Mouse (Mus musculus) neural tube, embryonic 10.5 days (tissue): ENCODE data around the gene Trim56.
"Not testable (repeated sequence)": the region's sequence is repeated elsewhere in the genome, so short reads cannot be mapped to it uniquely, and the experiment has no call there.

Source experiments
- DNase-seq: peaks from one replicate; pipeline ENCODE4 v3.0.0-alpha.2; 2017; ENCODE audit warnings: low spot score; ENCODE audit errors: extremely low spot score

The Trim56 gene

DNA sequence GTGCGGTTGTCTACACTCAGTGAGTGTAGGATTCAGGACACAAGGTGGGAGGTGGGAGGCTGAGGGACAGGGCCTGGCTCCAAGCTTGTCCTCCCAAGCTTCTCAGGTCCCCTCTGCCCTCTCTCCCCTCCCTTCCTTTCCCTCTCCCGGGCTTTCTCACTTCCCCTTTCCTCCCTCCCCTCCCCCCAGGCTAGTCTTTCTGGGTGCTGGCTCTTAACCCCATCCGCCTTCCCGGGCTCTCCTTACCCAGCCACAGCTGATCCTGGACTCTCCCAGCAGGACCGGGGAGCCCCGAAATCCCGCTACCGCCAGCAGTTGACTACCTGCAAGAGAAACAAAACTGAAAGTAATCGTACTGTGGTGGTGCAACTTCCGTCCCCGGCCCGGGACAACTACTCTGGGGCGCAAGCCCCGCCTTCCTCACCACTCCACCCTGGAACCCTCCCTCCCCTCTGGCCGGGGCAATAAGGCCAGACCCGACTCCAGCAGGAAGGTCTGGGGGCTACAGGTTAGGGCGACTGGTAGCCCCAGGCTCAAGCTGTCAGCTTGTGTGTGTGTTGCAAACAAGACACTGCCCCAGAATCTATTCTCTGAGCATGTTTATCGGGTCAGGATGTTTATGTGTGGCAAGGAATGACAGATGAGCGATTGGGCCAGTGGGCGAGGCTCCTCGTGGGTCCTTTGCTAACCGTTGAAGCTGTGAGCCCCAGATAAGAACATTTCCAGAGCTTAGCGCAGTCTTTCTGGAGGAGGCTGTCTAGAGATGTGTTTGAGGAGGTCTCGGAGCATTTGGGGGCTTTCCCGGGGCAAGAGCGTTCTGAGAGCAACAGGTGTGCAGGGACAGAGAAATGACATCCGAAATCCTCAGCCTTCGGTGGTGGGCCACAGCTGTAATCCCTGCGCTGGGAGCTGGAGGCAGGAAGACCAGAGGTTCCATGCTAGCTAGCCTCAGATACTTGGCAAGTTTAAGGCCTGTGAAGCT lies at the start of gene Trim56:
Gene Trim56, minus strand, starts transcription at position 344 of the 982 bp plus-strand sequence.
- DNase-seq = peak; percentile 72

DNA sequence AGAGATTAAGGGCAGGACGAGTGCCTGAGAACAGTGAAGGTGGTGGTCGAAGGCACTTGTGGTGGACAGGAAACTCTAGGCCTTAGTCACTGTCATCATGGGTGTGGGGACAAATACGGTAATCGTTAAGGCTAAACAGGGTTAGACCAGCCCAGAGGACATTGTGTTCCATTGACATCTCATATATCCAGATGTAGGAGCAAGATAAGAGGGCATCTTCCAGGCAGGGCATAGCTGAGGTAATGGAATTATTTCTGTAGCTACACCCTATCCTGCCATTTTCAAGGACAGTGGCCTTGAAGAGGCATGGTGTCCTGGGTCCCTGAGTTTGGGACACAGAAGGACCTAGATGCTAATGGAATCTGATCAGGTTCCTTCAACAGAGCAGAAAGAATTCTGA lies 45.8 kb upstream of the Trim56 start:
- DNase-seq = no peak

DNA sequence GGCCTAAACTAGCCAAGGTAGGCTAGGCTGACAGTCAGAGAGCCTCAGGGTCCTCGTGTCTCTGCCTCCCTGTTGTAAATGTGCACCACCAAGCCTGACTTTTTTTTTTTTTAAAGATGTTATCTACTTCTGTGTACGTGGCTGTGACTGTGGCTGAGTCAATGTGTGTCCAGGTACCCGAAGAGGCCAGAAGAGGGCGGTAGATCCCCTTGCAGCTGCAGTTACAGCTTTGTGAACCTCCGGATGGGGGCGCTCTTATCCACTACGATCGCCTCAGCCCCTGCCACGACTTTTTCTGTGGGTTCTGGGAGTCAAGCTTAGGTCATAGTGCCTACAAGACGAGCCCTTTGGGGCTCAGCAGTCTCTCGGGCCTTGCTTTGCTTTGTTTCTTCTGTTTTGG lies 43.5 kb upstream of the Trim56 start:
- DNase-seq = no peak

DNA sequence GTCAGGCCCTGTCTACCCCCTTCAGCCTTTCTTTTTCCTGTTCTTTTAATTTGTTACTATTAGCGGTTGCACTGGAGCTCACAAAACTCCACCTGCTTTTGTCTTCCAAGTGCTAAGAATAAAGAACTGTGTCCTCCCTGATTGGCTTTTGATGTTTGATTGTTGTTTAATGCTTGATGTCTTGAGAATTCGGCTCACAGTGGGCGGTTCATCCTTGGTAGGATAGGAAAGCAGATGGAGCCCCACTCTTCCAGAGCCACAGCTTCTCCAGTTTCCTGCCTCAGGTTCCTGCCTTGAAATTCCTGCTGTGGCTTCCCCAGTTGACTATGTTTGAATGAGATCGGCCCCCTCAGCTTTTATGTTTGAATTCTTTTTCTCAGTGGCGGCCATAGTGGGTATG lies 37.3 kb upstream of the Trim56 start:
- no peak for DNase-seq

DNA sequence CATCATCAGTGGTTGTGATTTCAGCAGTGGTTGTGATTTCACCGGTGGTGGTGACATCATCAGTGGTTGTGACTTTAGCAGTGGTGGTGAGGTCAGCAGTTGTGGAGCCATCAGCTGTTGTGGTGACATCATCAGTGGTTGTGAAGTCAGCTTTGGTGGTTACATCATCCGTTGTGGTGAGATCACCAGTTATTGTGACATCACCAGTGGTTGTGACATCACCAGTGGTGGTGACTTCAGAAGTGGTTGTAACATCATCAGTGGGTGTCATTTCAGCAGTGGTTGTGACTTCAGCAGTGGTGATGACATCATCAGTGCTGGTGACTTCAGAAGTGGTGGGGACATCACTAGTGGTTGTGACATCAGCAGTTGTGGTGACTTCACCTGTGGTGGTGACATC lies 36.6 kb upstream of the Trim56 start:
- DNase-seq = no peak

DNA sequence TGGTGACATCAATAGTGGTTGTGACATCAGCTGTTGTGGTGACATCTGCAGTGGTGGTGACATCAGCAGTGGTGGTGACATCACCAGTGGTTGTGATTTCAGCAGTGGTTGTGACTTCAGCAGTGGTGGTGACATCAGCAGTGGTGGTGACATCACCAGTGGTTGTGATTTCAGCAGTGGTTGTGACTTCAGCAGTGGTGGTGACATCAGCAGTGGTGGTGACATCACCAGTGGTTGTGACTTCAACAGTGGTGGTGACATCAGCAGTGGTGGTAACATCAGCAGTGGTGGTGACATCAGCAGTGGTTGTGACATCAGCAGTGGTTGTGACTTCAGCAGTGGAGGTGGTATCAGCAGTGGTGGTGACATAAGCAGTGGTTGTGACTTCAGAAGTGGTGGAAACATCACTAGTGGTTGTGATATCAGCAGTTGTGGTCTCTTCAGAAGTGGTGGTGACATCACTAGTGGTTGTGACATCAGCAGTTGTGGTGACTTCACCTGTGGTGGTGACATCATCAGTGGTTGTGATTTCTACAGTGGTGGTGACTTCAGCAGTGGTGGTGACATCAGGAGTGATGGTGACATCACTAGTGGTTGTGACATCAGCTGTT lies 33.4 kb upstream of the Trim56 start, which contains the start of gene Muc3:
Gene Muc3, minus strand, starts transcription at position 51 of the 611 bp plus-strand sequence.
- DNase-seq = not testable (repeated sequence)

DNA sequence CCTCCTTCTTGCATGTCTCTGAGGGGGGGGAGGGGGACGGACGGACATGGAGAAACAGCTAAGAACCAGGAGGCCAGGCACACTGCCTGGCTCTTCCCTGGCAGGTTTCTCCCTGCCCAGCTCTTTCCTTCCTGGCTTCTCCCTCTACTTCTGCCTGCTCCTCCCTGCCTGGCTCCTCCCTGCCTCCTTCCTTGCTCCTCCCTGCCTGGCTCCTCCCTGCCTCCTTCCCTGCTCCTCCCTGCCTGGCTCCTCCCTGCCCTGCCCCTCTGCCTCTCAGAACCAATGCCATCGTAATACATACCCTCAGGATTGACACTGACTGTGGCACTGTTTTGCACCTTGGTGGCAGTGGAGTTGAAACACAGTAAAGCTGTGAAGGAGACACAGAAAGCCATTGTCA lies 24.8 kb upstream of the Trim56 start:
- DNase-seq = no peak

DNA sequence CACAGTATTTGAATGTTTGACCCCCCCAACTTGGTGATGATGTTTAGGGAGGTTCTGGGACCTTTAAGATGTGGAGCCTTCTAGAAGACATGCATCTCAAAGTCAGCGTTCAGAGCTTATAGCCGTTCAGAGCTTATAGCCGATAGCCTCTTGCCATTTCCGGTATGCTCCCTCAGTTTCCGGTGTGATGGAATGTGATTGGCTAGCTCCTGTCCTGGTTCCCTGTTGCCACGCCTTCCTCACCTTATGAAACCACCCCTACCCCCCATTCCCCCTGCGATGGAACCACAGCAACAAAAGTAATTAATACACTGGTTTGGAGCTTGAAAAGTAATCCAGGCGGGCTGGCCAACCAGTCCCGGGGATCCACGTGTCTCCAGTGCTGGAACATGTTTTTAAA lies 23.0 kb upstream of the Trim56 start:
- no peak for DNase-seq

DNA sequence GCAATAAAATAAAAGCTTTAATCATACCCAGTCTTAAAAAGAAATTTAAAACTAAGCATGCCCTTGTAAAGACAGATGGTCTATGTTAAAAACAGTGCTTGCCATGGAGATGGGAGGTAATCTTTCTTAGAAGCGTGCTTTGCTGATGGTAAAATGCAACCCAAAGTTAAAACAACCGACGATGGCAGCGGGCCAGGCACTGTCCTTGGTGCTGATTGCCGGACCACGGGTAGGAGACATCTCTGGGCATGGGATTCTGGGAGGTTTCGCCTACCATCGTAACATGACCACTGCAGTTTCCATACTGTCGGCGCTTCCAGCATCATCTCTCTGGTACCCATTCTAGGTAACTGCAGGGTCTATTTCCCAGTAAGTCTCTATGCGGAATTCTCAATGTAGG lies 18.9 kb upstream of the Trim56 start:
- DNase-seq = no peak

DNA sequence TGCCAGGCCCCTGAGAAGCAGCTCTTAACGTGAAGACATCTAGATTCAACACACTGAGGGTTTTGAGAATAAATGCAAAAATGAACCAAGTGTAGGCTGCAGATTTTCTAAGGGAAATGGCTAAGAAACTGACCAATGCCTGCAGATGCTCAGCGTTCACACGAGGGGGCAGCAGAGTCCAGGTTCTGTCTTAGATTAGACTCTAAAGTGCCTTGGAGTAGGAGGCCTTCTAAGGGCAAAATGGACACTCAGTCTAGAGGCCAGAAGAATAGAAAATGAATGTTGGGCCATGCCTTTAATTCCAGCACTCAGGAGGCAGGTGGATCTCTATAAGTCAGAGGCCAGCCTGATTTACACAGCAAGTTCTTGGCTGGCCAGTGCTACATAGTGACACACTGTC lies 15.5 kb upstream of the Trim56 start:
- DNase-seq = peak; percentile 57

DNA sequence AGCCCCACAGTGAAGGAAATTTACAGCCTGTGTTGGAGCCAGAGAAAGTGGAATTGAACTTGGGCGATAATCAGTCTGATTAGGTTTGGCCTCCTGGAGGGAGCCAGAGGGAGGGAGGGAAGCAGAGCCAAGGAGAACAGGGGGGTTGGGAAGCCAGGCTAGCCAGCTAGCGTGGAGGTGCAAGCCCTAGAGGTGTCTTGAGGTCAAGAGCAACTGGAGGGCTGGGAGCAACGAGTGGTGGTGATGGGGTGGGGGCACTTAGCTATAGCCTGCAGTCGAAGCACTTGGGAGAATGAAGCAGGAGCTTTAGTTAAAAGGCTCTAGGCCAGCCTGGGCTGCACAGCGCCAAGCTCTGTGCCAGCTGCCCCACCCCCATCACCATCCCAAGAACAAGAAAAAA lies 13.3 kb upstream of the Trim56 start:
- DNase-seq = no peak

DNA sequence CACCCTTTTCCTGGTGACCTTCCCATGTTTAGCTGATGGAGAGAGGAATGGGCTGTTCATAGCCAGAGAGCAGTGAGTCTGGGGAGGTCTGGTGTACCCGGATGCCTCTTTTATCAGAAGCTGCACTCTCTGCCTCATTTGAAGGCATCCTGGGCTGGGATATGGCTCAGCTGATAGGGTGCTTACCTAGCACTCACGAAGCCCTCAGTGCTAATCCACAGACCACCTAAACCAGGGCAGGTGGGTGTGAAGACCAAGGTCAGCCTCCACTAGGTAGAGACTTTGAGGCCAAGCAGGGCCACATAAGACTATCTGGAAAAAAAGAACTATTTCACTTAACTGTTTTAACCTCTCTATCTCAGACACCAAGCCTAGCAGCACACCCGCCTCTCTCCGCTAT lies 7.5 kb upstream of the Trim56 start:
- no peak for DNase-seq

DNA sequence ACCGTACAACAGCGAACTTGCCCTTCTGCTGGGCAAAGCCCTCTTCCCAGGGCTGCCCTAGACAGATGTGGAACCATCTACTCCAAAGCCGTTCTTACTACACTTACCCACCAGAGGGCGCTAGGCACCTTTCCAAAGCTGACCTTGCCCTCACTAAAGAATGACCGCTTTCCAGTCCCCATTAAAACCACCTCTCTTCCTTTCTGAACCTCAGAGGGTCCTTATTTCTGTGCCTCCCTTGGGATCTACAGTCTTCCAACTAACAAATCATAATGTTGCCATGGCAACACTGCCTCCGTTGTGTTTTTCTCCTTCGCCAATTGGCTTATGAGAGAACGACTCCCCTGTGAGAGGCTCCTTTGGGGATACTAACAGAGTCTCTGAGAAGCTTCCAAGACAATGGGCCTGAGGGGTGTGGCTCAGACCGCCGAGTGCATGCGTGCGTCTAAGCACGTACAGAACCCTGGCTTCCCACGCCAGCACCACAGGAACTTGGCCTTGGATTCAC lies 6.7 kb upstream of the Trim56 start:
- peak; percentile 76 for DNase-seq

DNA sequence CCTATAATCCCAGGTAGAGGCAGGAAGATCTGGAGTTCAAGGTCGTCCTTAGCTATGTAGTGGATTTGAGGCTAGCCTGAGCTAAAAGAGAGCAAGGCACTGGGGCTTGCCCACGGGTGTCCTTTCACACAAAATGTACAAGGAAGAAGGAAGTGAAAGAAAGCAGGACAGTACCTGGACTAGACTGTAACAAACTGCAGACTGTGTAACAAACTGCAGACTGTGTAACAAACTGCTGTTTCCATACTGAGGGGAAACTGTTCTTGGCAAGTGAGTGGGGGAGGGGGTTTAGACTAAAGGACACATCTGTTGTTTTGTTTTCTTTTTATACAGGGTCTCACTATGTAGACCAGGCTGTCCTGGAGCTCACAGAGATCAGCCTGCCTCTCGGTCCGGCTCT lies 5.3 kb upstream of the Trim56 start:
- DNase-seq = no peak

DNA sequence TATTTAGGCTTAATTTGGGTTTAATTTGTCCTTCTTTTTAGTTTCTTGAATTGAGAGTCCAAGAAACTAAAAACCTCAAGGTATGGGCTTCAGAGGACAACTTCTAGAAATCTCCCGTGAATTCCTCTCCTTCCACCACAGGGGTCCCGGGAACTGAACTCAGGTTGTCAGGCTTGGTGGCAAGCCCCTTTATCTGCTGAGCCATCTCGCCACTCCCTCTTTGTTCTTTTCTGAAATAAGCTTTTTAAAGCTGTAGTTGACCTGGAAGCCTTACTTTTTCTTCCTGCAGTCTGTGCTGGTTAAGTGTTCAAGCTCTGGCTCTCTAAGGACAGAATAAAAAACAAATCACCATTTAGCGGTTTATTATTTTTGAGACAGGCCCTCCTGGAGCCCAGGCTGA lies 2.9 kb upstream of the Trim56 start:
- no peak for DNase-seq

DNA sequence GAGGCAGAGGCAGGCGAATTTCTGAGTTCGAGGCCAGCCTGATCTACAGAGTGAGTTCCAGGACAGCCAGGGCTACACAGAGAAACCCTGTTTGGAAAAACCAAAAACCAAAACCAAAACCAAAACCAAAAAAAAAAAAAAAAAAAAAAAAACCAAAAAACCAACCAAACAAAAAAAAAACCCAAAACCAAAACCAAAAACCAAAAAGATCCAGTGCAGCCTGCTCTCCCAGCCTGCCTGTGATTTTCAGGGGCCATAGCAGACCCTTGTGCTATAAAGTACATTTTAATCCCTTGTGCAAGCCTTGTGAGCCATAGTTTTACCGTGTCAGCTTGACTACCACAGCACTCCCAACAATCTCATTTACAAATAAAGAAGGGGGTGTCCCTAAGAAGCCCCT lies 2.0 kb upstream of the Trim56 start:
- not testable (repeated sequence) for DNase-seq

DNA sequence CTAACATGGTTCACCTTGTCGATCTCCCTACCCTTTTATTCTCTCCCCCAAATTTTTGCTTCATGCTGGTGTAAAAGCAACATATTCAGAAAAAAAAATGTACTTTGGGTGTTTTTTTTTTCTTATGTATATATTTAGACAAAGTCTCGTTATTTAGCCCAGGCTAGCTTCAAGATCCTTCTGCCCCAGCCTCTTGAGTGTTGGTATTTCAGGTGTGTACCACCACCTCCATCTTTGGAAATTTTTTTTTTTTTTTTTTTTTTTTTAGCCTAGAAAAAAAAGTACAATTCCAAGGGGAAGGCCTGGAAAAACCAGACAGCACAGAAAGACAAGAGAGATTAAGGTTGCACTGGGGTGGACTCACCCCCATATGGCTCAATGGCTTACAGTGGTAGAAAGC lies 978 bp upstream of the Trim56 start:
- no peak for DNase-seq

DNA sequence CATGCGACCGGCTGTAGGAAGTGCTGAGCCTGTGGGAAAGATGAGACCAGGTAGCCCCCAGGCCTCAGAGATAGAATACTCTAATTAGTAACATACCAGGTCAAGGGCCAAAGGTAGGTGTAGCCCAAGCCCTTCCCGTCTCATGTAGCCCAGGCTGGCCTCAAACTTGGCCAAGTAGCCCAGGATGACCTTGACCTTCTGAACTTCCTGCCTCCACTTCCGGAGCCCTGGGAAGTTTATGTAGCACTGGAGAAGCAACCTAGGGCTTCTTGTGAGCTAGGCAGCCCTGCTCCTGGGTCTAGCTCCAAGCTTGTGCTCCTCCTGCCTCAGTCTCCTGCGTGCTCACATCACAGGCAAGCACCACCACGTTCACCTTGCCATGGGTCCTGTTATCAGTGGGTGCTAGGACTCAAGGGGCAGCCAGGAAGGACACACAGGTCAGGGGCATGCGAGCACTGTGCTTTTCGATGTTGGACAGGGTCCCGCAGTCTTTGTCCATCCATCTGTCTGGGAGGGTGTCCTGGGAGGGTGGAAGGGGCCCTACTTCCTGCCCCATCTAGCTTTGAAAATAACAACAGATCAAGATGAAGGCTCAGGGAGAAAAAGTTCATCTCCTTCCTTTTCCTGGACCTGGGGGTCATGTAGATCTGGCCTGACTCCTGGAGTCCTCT lies 983 bp downstream of the Trim56 start:
- DNase-seq = no peak

DNA sequence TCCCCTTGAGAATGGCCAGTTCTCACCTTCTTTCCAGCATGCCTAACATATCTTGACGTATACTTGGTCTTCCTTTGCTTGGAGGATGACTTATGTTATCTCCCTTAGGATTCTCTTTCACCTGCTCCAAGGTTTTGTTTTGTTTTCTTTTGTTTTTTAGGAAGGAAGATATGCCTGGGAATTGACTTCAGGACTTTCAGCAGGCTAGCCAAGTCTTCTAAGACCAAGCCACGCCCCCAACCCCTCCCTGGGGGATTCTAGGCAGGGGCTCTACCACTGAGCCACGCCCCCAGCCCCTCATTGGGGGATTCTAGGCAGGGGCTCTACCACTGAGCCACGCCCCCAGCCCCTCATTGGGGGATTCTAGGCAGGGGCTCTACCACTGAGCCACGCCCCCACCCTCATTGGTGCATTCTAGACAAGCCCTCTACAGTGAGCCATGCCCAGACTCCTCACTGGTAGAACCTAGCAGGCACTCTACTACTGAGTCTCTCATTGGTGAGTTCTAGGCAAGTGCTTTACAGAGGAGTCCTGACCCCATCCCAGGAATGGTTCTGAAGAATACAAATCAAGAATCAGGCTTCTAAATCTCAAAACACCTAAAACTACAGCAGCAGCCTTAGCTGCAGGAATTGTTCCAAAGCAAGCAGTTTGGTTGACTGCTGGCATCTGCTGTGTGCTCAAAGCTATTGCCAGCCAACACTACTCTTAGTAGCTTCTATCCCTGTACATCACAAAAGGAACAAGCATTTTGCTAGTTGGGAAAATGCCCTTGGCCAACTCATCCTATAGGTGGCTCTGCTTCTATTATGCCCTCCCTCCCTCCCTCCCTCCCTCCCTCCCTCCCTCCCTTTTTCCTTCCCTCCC lies 4.2 kb downstream of the Trim56 start:
- DNase-seq = no peak

DNA sequence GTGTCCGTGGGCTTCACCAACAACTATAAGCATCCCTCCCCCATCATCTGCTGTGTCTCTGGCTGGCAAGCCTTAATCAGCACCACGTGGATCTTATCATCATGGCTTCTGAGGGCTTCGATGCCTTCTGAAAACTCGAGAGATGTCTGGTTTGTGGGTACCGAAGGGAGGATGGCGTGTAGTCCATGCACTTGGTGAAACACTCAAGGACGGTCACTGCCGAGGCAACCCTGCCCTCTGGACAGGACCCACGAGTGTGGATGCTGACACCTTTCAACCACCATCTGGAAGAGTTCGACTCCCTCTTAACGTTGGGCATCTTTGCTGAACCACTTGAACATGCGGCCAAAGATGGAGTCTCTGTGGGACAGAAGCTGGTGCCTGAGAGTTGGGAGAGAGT lies 5.1 kb downstream of the Trim56 start:
- no peak for DNase-seq
